Mouse (Mus musculus): ENCODE measurements around the gene Bnip3. TPM values are rescaled to one million over a fixed set of nuclear protein-coding genes. Genes with fewer than 3 reads are reported as not detected.
A peak's percentile ranks its signal among the peaks of the same experiment; 100 is the strongest.

Gene Bnip3
- polyA plus RNA-seq (2015; fragmentation: Nextera tagmentation; extraction: Ambion mirVana), result 103 and 106 TPM in 2 replicates

- 0 out of 2 replicates have a peak within 1 kb of the TSS, but pooled peaks have one; percentile 33 for H3K27ac ChIP-seq (replicated peaks)
Measured at GRCm38 (mm10) chr7:138909277-138910192, at the start of gene Bnip3. Bnip3 (minus strand) TSS chr7:138909519.

GRCm38 (mm10) chr7:138957106-138957505 lies 47.8 kb upstream of the Bnip3 start:
- H3K27ac ChIP-seq (replicated peaks), result no peak overlapping the region
- no peak overlapping the region for H3K4me2 ChIP-seq
- H3K4me1 ChIP-seq (replicated peaks), result no peaks in the 10 kb centered on the region
- no peaks in the 10 kb centered on the region for H3K9me3 ChIP-seq
- no peaks in the 10 kb centered on the region for H3K36me3 ChIP-seq
- no peak for ATAC-seq (ENCODE audit: low read depth)
- H3K27me3 ChIP-seq, result no peaks in the 10 kb centered on the region
- 82% methylated on average over 6 of the region's 6 CpGs for WGBS
- no peak overlapping the region for H3K9ac ChIP-seq
- no peak overlapping the region for H3K4me3 ChIP-seq

More at GRCm38 (mm10) chr7:138909277-138910192, at the start of gene Bnip3:
- Histone ChIP-seq H3K4me2 (peak within 1 kb of the TSS; percentile 70), H3K27me3 (peaks cover 18% of the 10 kb centered on the region), H3K36me3 (no peaks in the 10 kb centered on the region), H3K9ac (peak within 1 kb of the TSS; percentile 88), H3K4me1 (replicated peaks) (peaks cover 34% of the 10 kb centered on the region), H3K9me3 (no peaks in the 10 kb centered on the region), H3K4me3 (peak within 1 kb of the TSS; percentile 77)
- under 1% methylated on average over 66 of the region's 66 CpGs for WGBS
- peak; percentile 94 for ATAC-seq (ENCODE audit: low read depth)

- H3K9ac ChIP-seq, result no peak overlapping the region
- no peaks in the 10 kb centered on the region for H3K9me3 ChIP-seq
- H3K4me2 ChIP-seq, result no peak overlapping the region
- WGBS, result 89% methylated on average over 7 of the region's 7 CpGs
- no peaks in the 10 kb centered on the region for H3K36me3 ChIP-seq
- no peak overlapping the region for H3K4me3 ChIP-seq
- H3K27me3 ChIP-seq, result no peaks in the 10 kb centered on the region
- H3K4me1 ChIP-seq (replicated peaks), result no peaks in the 10 kb centered on the region
- H3K27ac ChIP-seq (replicated peaks), result no peak overlapping the region
- no peak for ATAC-seq (ENCODE audit: low read depth)
Measured at GRCm38 (mm10) chr7:138955787-138956186, 46.5 kb upstream of the Bnip3 start.

GRCm38 (mm10) chr7:138948309-138948708 lies 39.0 kb upstream of the Bnip3 start:
- WGBS, result 6% methylated on average over 8 of the region's 8 CpGs
- no peak overlapping the region for H3K4me2 ChIP-seq
- no peak for ATAC-seq (ENCODE audit: low read depth)

GRCm38 (mm10) chr7:138947741-138948140 lies 38.4 kb upstream of the Bnip3 start:
- H3K4me2 ChIP-seq, result no peak overlapping the region
- no peaks in the 10 kb centered on the region for H3K36me3 ChIP-seq
- ATAC-seq (ENCODE audit: low read depth), result no peak
- H3K27me3 ChIP-seq, result peaks cover 19% of the 10 kb centered on the region
- 79% methylated on average over 8 of the region's 8 CpGs for WGBS
- H3K4me1 ChIP-seq (replicated peaks), result no peaks in the 10 kb centered on the region
- H3K27ac ChIP-seq (replicated peaks), result no peak overlapping the region
- H3K4me3 ChIP-seq, result no peak overlapping the region
- H3K9me3 ChIP-seq, result no peaks in the 10 kb centered on the region
- H3K9ac ChIP-seq, result no peak overlapping the region

More at GRCm38 (mm10) chr7:138948309-138948708, 39.0 kb upstream of the Bnip3 start:
- Histone ChIP-seq H3K9ac (no peak overlapping the region), H3K9me3 (no peaks in the 10 kb centered on the region), H3K27me3 (peaks cover 13% of the 10 kb centered on the region), H3K4me1 (replicated peaks) (no peaks in the 10 kb centered on the region), H3K27ac (replicated peaks) (no peak overlapping the region), H3K4me3 (no peak overlapping the region), H3K36me3 (no peaks in the 10 kb centered on the region)

GRCm38 (mm10) chr7:138945668-138946067 lies 36.3 kb upstream of the Bnip3 start:
- Histone ChIP-seq H3K4me2 (no peak overlapping the region), H3K4me1 (replicated peaks) (peaks cover 13% of the 10 kb centered on the region), H3K9me3 (no peaks in the 10 kb centered on the region), H3K27me3 (peaks cover 40% of the 10 kb centered on the region), H3K27ac (replicated peaks) (no peak overlapping the region), H3K4me3 (no peak overlapping the region), H3K9ac (no peak overlapping the region), H3K36me3 (no peaks in the 10 kb centered on the region)
- ATAC-seq (ENCODE audit: low read depth), result no peak
- 65% methylated on average over 3 of the region's 3 CpGs for WGBS

- ATAC-seq (ENCODE audit: low read depth), result no peak
- no peak overlapping the region for H3K27ac ChIP-seq (replicated peaks)
- no peaks in the 10 kb centered on the region for H3K36me3 ChIP-seq
- peaks cover 71% of the 10 kb centered on the region for H3K27me3 ChIP-seq
- H3K9me3 ChIP-seq, result no peaks in the 10 kb centered on the region
- no peak overlapping the region for H3K4me2 ChIP-seq
- H3K9ac ChIP-seq, result no peak overlapping the region
- 89% methylated on average over 1 of the region's 1 CpGs for WGBS
- peaks cover 21% of the 10 kb centered on the region for H3K4me1 ChIP-seq (replicated peaks)
- H3K4me3 ChIP-seq, result no peak overlapping the region
Measured at GRCm38 (mm10) chr7:138942301-138942700, 33.0 kb upstream of the Bnip3 start.

GRCm38 (mm10) chr7:138941571-138941970 lies 32.3 kb upstream of the Bnip3 start:
- Histone ChIP-seq H3K9ac (peak overlapping the region; percentile 77), H3K9me3 (no peaks in the 10 kb centered on the region), H3K4me2 (peak overlapping the region; percentile 84), H3K4me3 (peak overlapping the region; percentile 52), H3K36me3 (no peaks in the 10 kb centered on the region), H3K27ac (replicated peaks) (0 out of 2 replicates have a peak overlapping the region, but pooled peaks have one; percentile 64), H3K4me1 (replicated peaks) (peaks cover 21% of the 10 kb centered on the region), H3K27me3 (peaks cover 71% of the 10 kb centered on the region)
- no peak for ATAC-seq (ENCODE audit: low read depth)
- WGBS, result 24% methylated on average over 5 of the region's 5 CpGs

GRCm38 (mm10) chr7:138940612-138941461 lies 31.5 kb upstream of the Bnip3 start, which contains the start of gene Jakmip3:
Jakmip3 (plus strand) TSS chr7:138940730.
- Histone ChIP-seq H3K9me3 (no peaks in the 10 kb centered on the region), H3K4me1 (replicated peaks) (peaks cover 21% of the 10 kb centered on the region), H3K27me3 (peaks cover 71% of the 10 kb centered on the region), H3K9ac (peak within 1 kb of the TSS; percentile 77), H3K4me2 (peak within 1 kb of the TSS; percentile 84), H3K27ac (replicated peaks) (peak within 1 kb of the TSS; percentile 64), H3K36me3 (no peaks in the 10 kb centered on the region), H3K4me3 (peak within 1 kb of the TSS; percentile 52)
- ATAC-seq (ENCODE audit: low read depth), result peak; percentile 80
- under 1% methylated on average over 78 of the region's 78 CpGs for WGBS

- WGBS, result 2% methylated on average over 17 of the region's 17 CpGs
- Histone ChIP-seq H3K9me3 (no peaks in the 10 kb centered on the region), H3K9ac (peak overlapping the region; percentile 77), H3K27ac (replicated peaks) (peak overlapping the region; percentile 64), H3K36me3 (no peaks in the 10 kb centered on the region), H3K27me3 (peaks cover 71% of the 10 kb centered on the region), H3K4me1 (replicated peaks) (peaks cover 21% of the 10 kb centered on the region), H3K4me2 (peak overlapping the region; percentile 84), H3K4me3 (peak overlapping the region; percentile 52)
- ATAC-seq (ENCODE audit: low read depth), result peak; percentile 80
Measured at GRCm38 (mm10) chr7:138940256-138940611, 30.9 kb upstream of the Bnip3 start.

GRCm38 (mm10) chr7:138938991-138939390 lies 29.7 kb upstream of the Bnip3 start:
- no peak overlapping the region for H3K4me3 ChIP-seq
- 82% methylated on average over 7 of the region's 7 CpGs for WGBS
- H3K36me3 ChIP-seq, result no peaks in the 10 kb centered on the region
- no peak for ATAC-seq (ENCODE audit: low read depth)
- no peak overlapping the region for H3K27ac ChIP-seq (replicated peaks)
- peaks cover 65% of the 10 kb centered on the region for H3K27me3 ChIP-seq
- H3K9me3 ChIP-seq, result no peaks in the 10 kb centered on the region
- H3K4me1 ChIP-seq (replicated peaks), result peaks cover 21% of the 10 kb centered on the region
- H3K4me2 ChIP-seq, result no peak overlapping the region
- H3K9ac ChIP-seq, result no peak overlapping the region

- H3K4me2 ChIP-seq, result no peak overlapping the region
- peaks cover 20% of the 10 kb centered on the region for H3K27me3 ChIP-seq
- no peak overlapping the region for H3K4me3 ChIP-seq
- H3K9me3 ChIP-seq, result no peaks in the 10 kb centered on the region
- WGBS, result 86% methylated on average over 3 of the region's 3 CpGs
- no peak for ATAC-seq (ENCODE audit: low read depth)
- no peak overlapping the region for H3K27ac ChIP-seq (replicated peaks)
- no peak overlapping the region for H3K9ac ChIP-seq
- no peaks in the 10 kb centered on the region for H3K4me1 ChIP-seq (replicated peaks)
- H3K36me3 ChIP-seq, result no peaks in the 10 kb centered on the region
Measured at GRCm38 (mm10) chr7:138934523-138934922, 25.2 kb upstream of the Bnip3 start.
